Mouse (Mus musculus): ENCODE results near the gene Tdrd5.

DNA sequence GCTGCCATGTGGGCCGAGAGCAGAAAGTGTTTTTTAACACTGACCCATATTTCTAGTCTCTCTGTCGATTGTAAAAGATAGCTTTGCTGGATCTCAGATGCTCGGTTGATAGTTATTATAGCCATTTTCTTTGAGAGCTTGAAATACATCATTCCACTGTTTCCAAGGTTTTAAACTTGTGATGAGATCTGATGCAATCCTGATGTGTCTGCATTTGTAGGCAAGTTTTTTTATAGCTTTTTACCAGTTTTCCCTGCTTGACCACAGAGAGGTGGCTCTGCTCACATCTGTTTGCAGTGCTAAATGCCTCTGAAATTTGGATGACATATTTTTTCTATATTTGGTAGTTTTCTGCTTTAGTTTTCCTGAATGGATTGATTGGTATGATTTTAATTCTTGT, 55.6 kb downstream of the Tdrd5 start:
- TF ChIP-seq POLR2A (IDR thresholded peaks at IDR 0.05; ENCODE audit: insufficient read depth, low read length) (no peak), CTCF (IDR thresholded peaks at IDR 0.05; ENCODE audit: low read depth, low read length) (no peak)
